Mouse (Mus musculus): Measurements from ENCODE around the gene Gtpbp3. TPM values are rescaled to one million over a fixed set of nuclear protein-coding genes. Genes with fewer than 3 reads are reported as not detected.

The Gtpbp3 gene
- total and polyA plus RNA-seq, 3 experiments: 16.6 to 20.5 (median 18.4) TPM

DNA sequence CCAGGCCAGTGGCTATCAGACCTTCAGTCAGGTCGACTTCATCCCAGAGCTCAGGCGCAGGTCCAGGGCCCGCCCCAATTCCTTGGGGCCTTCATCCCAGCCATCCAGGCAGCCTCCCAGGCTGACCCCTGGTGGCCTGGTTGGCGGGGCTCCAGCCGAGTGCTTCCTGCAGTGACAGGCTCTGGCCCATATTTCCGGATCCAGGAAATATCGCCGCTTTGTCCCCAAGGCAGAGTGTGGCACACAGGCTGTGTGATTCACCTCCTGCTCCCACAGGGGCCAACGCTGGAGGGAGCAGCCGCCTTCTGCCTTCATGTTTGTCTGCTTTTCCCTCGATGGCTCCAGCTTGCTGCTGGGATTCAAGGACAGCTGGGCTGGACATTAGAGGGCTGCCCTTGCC, 8.6 kb downstream of the Gtpbp3 start:
- Histone ChIP-seq H3K4me3 (no peak overlapping the region; the same call in 1 of the 2 replicates), H3K79me2 (replicated peaks; ENCODE audit: control insufficient read depth, insufficient read depth, low read length) (no peaks in the 10 kb centered on the region), H3K27me3 (ENCODE audit: control insufficient read depth, insufficient read depth, low read length) (no peaks in the 10 kb centered on the region), H3K27ac (peak overlapping the region; percentile 85), H3K9ac (ENCODE audit: low read depth, low read length) (no peak overlapping the region), H3K36me3 (ENCODE audit: control insufficient read depth, insufficient read depth, low read length) (peaks cover 2% of the 10 kb centered on the region; the same call in 1 of the 2 replicates), H3K4me1 (ENCODE audit: control insufficient read depth, insufficient read depth, low read length) (peaks cover 29% of the 10 kb centered on the region)
- peak; percentile 94 for DNase-seq
- intact Hi-C loops (cut with DNase I): loop anchor here (5.0 kb wide), 1 partner anchor 96 kb away; the partner anchor contains the start of gene Pgls
- WGBS: 3% methylated on average over 11 of the region's 11 CpGs
- TF ChIP-seq POLR2A (IDR thresholded peaks at IDR 0.05; ENCODE audit: insufficient read depth, low read depth, low read length) (no peak), EP300 (IDR thresholded peaks at IDR 0.05; ENCODE audit: insufficient read depth, low read depth, low read length) (peak; percentile 70; the same call in 1 of the 2 replicates), CTCF (IDR thresholded peaks at IDR 0.05) (peak; percentile 69)

DNA sequence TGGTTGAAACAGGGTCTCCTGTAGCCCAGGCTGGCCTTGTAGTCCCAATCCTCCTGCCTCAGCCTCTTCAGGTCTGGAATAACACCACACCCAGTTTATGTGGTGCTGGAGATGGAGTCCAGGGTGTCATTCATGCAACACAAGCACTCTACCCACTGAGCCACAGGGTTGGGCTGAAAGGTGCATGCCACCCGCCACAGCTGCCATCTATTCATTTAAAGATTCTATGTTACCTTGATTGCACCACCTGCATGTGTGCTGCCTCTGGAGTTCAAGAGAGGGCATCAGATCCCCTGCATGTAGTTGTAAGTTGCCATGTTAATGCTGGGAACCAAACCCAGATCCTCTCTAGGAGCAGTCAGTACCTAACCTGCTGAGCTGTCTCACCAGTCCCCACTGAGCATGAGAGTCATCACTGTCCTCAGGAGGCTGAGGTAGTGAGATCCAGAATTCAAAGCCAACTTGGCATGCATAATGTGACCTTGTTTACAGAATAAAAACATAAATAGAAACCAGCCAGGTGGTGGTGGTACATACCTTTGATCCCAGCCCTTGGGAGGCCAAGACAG, 9.3 kb downstream of the Gtpbp3 start:
- DNase-seq: no peak
- WGBS: 89% methylated on average over 1 of the region's 1 CpGs
- no peak overlapping the region for H3K9ac ChIP-seq (ENCODE audit: low read depth, low read length)
- peaks cover 29% of the 10 kb centered on the region for H3K4me1 ChIP-seq (ENCODE audit: control insufficient read depth, insufficient read depth, low read length)
- TF ChIP-seq CTCF (IDR thresholded peaks at IDR 0.05) (no peak), EP300 (IDR thresholded peaks at IDR 0.05; ENCODE audit: insufficient read depth, low read depth, low read length) (no peak), POLR2A (IDR thresholded peaks at IDR 0.05; ENCODE audit: insufficient read depth, low read depth, low read length) (no peak)
- no peak overlapping the region for H3K4me3 ChIP-seq
- H3K27me3 ChIP-seq (ENCODE audit: control insufficient read depth, insufficient read depth, low read length): no peaks in the 10 kb centered on the region
- intact Hi-C loops (cut with DNase I): loop anchor here (1.0 to 5.0 kb wide), 2 partner anchors 10 to 95 kb away; partner anchors contain the start of gene Pgls
- H3K36me3 ChIP-seq (ENCODE audit: control insufficient read depth, insufficient read depth, low read length): peaks cover 2% of the 10 kb centered on the region; the same call in 1 of the 2 replicates
- H3K27ac ChIP-seq: peak overlapping the region; percentile 85
- H3K79me2 ChIP-seq (replicated peaks; ENCODE audit: control insufficient read depth, insufficient read depth, low read length): no peaks in the 10 kb centered on the region

DNA sequence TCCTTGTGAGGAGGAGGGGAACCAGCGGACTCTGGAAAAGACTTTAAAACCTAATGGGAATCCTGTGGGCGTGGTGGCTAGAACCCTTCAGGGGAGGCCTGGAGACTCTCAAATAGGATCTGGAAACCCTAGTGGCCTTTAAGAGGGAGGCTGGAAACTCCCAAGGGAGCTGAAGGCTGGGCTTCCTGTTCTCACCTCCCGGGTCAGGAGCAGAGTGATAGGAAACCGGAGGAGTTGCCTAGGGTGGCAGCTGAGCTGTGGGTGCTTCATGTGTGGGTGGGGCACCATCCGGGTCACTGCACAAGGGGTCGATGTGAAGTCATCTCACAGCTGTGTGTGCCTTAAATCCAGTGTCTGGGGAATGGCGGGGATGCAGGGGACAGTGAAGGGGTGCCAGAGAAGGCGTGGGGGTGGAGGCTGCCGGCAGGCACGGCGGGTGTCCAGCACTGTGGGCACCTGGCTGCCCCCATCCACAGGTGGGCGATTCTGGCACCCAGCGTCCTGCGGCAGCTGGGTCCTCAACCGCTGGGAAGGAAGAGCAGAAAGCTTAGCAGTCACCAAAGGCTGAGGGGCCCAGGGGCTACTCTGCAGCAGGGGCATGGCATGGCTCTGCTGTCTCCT, 10.1 kb downstream of the Gtpbp3 start:
- peak; percentile 66 to 72 for DNase-seq
- Histone ChIP-seq H3K4me3 (no peak overlapping the region), H3K36me3 (ENCODE audit: control insufficient read depth, insufficient read depth, low read length) (peaks cover 2% of the 10 kb centered on the region; the same call in 1 of the 2 replicates), H3K4me1 (ENCODE audit: control insufficient read depth, insufficient read depth, low read length) (peaks cover 29% of the 10 kb centered on the region), H3K27me3 (ENCODE audit: control insufficient read depth, insufficient read depth, low read length) (no peaks in the 10 kb centered on the region), H3K27ac (peak overlapping the region; percentile 85), H3K9ac (ENCODE audit: low read depth, low read length) (no peak overlapping the region), H3K79me2 (replicated peaks; ENCODE audit: control insufficient read depth, insufficient read depth, low read length) (no peaks in the 10 kb centered on the region)
- 33% methylated on average over 15 of the region's 15 CpGs for WGBS
- intact Hi-C loops (cut with DNase I): loop anchor here (1.0 to 5.0 kb wide), 2 partner anchors 9 to 94 kb away; partner anchors contain the start of gene Pgls
- 0 out of 2 replicates have a peak, but pooled peaks have one; percentile 13 for TF ChIP-seq CTCF (IDR thresholded peaks at IDR 0.05)
- no peak for TF ChIP-seq POLR2A (IDR thresholded peaks at IDR 0.05; ENCODE audit: insufficient read depth, low read depth, low read length)
- TF ChIP-seq EP300 (IDR thresholded peaks at IDR 0.05; ENCODE audit: insufficient read depth, low read depth, low read length): 0 out of 2 replicates have a peak, but pooled peaks have one; percentile 46

DNA sequence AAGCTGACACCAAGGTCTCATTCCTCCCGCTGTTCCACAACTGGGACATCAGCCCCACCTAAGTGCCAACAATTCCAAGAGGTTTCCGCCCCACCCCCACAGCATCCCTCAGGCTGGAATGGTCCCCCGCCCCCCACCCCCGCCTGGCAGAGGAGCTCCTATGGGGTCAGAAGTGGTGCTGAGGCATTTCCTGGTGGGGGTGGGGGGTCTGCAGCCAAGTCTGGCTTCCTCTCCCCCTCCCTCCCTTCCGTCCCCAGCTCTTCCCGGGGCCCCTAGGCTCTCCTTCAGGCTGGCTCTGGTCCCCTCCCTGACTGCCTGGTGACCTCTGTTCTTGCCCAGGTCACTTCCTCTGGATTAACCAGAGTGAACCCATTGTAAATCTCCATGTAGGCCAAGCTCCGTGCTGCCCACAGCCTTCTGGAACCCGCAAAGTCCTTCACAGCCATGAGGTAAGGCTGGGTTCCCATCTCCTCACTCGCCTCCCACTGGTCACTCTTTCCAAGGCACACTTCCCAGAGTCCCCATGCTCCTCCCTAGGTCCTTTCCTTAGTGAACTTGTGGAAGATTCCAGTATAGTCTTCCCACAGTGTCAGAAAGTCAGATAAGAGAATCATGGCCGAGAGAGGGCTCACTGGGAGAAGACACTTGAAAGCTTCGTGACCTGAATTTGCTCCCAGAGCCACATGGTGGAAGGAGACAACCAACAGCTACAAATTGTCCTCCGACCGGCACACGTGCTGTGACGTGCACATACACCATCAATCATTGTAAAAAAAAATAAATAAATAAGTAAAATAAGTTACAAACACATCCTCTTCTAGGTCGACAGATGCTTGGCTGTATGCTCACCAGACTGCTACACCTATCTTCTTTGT, 11.2 kb downstream of the Gtpbp3 start:
- no peak overlapping the region for H3K9ac ChIP-seq (ENCODE audit: low read depth, low read length)
- H3K79me2 ChIP-seq (replicated peaks; ENCODE audit: control insufficient read depth, insufficient read depth, low read length): no peaks in the 10 kb centered on the region
- peaks cover 29% of the 10 kb centered on the region for H3K4me1 ChIP-seq (ENCODE audit: control insufficient read depth, insufficient read depth, low read length)
- H3K36me3 ChIP-seq (ENCODE audit: control insufficient read depth, insufficient read depth, low read length): peaks cover 2% of the 10 kb centered on the region; the same call in 1 of the 2 replicates
- WGBS: 36% methylated on average over 16 of the region's 16 CpGs
- intact Hi-C loops (cut with DNase I): loop anchor here (5.0 kb wide), 1 partner anchor 93 kb away; the partner anchor contains the start of gene Pgls
- no peak for DNase-seq
- H3K4me3 ChIP-seq: no peak overlapping the region
- peak overlapping the region; percentile 59 for H3K27ac ChIP-seq
- H3K27me3 ChIP-seq (ENCODE audit: control insufficient read depth, insufficient read depth, low read length): no peaks in the 10 kb centered on the region
- TF ChIP-seq POLR2A (IDR thresholded peaks at IDR 0.05; ENCODE audit: insufficient read depth, low read depth, low read length) (no peak), EP300 (IDR thresholded peaks at IDR 0.05; ENCODE audit: insufficient read depth, low read depth, low read length) (no peak), CTCF (IDR thresholded peaks at IDR 0.05) (no peak)

DNA sequence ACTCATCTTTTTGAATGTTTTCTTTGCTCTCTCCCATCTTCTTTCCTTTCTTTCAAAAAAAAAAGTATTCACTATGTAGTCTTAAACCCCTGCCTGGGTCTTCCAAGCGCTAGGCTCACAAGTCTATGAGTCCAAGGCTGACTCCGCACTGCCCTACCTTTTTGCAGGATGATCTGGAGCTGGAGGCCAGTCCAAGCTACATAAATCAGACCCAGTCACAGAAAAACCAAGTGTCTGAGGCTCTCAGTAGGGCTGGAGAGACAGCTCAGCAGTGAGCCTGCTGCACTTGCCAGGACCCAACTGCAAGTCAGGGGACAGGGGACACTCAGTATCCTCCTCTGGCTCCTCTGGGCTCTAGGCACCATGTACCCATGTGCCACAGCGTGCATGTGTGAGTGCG, 16.4 kb downstream of the Gtpbp3 start:
- Histone ChIP-seq H3K27me3 (ENCODE audit: control insufficient read depth, insufficient read depth, low read length) (no peaks in the 10 kb centered on the region), H3K9ac (ENCODE audit: low read depth, low read length) (no peak overlapping the region), H3K27ac (no peak overlapping the region), H3K79me2 (replicated peaks; ENCODE audit: control insufficient read depth, insufficient read depth, low read length) (no peaks in the 10 kb centered on the region), H3K4me1 (ENCODE audit: control insufficient read depth, insufficient read depth, low read length) (peaks cover 4% of the 10 kb centered on the region), H3K4me3 (no peak overlapping the region), H3K36me3 (ENCODE audit: control insufficient read depth, insufficient read depth, low read length) (no peaks in the 10 kb centered on the region)
- TF ChIP-seq EP300 (IDR thresholded peaks at IDR 0.05; ENCODE audit: insufficient read depth, low read depth, low read length): no peak
- TF ChIP-seq CTCF (IDR thresholded peaks at IDR 0.05): no peak
- TF ChIP-seq POLR2A (IDR thresholded peaks at IDR 0.05; ENCODE audit: insufficient read depth, low read depth, low read length): no peak
- DNase-seq: no peak
- intact Hi-C loops (cut with DNase I): no loop called here
- 93% methylated on average over 4 of the region's 4 CpGs for WGBS
